Mouse (Mus musculus) limb, embryonic 14.5 days (tissue): ENCODE data around the gene Dst. TPM values are rescaled to one million over a fixed set of nuclear protein-coding genes. Genes with fewer than 3 reads are reported as not detected.
A peak's percentile ranks its signal among the peaks of the same experiment; 100 is the strongest.

ENCODE experiments used
- ATAC-seq: fragments of 200-750 bp; cut with Nextera tagmentation; 2 replicates; pipeline ENCODE4 v1.8.0; 2017; ENCODE audit warnings: low read depth, moderate number of reproducible peaks, moderate TSS enrichment; ENCODE audit not compliant: low FRiP score
- DNase-seq: peaks from one replicate; pipeline ENCODE4 v3.0.0-alpha.2; 2015; ENCODE audit warnings: low spot score
- H3K27ac ChIP-seq: fragments of 300-500 bp; sonication (generic); replicated peaks from 2 replicates; pipeline ENCODE4 v1.5.1; 2014; ENCODE audit warnings: low read depth, mild to moderate bottlenecking, low read length, moderate library complexity, mixed read lengths
- H3K27me3 ChIP-seq: fragments of 300-500 bp; sonication (generic); 2 replicates; pipeline ENCODE4 v1.6.1; 2014; ENCODE audit warnings: low read length, mixed read lengths; ENCODE audit not compliant: control insufficient read depth, insufficient read depth
- H3K36me3 ChIP-seq: fragments of 300-500 bp; sonication (generic); 2 replicates; pipeline ENCODE4 v1.6.1; 2014; ENCODE audit warnings: mild to moderate bottlenecking, low read length, moderate library complexity, mixed read lengths; ENCODE audit not compliant: control insufficient read depth, insufficient read depth
- H3K4me1 ChIP-seq: fragments of 300-500 bp; sonication (generic); 2 replicates; pipeline ENCODE4 v1.6.1; 2014; ENCODE audit warnings: antibody characterized with exemption, low read length, mixed read lengths; ENCODE audit not compliant: control insufficient read depth, insufficient read depth
- H3K4me2 ChIP-seq: fragments of 300-500 bp; sonication (generic); replicated peaks from 2 replicates; pipeline ENCODE4 v1.6.1; 2014; ENCODE audit warnings: low read depth, mild to moderate bottlenecking, low read length, moderate library complexity; ENCODE audit not compliant: severe bottlenecking
- H3K4me3 ChIP-seq: fragments of 300-500 bp; sonication (generic); replicated peaks from 2 replicates; pipeline ENCODE4 v1.5.1; 2014; ENCODE audit warnings: low read length
- H3K9ac ChIP-seq: fragments of 300-500 bp; sonication (generic); 2 replicates; pipeline ENCODE4 v1.6.1; 2014; ENCODE audit warnings: mild to moderate bottlenecking, low read depth, low read length, moderate library complexity; ENCODE audit not compliant: severe bottlenecking
- H3K9me3 ChIP-seq: fragments of 300-500 bp; sonication (generic); 2 replicates; pipeline ENCODE4 v1.6.1; 2016; ENCODE audit warnings: low read length; ENCODE audit not compliant: control insufficient read depth
- POLR2A ChIP-seq: fragments of 200-500 bp; IDR thresholded peaks from 2 replicates; pipeline ENCODE4 v1.8.0; 2012; ENCODE audit warnings: inconsistent platforms, mild to moderate bottlenecking, moderate library complexity, borderline replicate concordance; ENCODE audit not compliant: insufficient read depth, insufficient read length; ENCODE audit errors: extremely low read depth
- WGBS: fragments of 180-500 bp; shearing (Covaris S2); extraction: QIAGEN DNeasy Blood & Tissue Kit; methylation state at CpG from one replicate; pipeline ENCODE4 v1.1.7; 2014; 5-methylcytosine and 5-hydroxymethylcytosine counted together
- polyA plus RNA-seq, 2 experiments: library from polyadenylated mRNA; depleted of rRNA in 1 of 2; stranded (reverse) in 1 of 2; unstranded in 1 of 2; fragments of >200 nt; fragmentation: Nextera tagmentation in 1 of 2; extraction: Ambion mirVana in 1 of 2; gene quantifications; 2 replicates each; pipeline versions ENCODE4 v1.2.1 to v1.2.3; 2012 to 2014

The Dst gene
- polyA plus RNA-seq, 2 experiments: 34.9 to 42.5 TPM

DNA sequence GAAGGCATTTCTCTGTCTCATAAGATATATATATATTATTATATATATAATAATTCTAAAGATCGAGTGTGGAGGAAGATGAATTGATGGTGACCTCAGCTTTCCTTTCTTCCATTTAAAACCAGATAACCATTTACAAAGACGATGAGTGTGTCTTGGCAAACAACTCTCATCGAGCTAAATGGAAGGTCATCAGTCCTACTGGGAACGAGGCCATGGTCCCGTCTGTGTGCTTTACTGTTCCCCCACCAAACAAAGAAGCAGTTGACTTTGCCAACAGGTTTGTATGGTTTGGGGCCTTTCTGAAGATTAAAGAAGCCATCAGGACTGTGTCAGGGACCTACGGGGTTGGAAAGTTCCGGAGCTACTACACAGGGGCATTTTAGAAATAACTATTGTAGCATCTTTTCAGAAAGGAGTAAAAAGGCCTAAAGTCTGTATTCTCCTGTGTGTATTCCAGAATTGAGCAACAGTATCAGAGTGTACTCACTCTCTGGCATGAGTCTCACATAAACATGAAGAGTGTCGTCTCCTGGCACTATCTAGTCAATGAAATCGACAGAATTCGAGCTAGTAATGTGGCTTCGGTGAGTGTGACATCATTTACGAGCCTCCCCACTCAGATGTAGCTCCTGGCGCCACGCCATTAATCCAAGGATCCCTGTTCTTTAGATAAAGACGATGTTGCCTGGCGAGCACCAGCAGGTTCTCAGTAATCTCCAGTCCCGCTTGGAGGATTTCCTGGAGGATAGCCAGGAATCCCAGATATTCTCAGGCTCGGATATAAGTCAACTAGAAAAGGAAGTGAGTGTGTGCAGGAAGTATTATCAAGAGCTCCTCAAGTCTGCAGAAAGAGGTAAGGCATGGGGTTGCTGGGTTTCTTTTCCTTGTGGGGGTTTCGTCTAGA, 259.4 kb downstream of the Dst start:
- no peaks in the 10 kb centered on the region for H3K4me1 ChIP-seq
- H3K4me3 ChIP-seq: no peak overlapping the region
- H3K9me3 ChIP-seq: no peaks in the 10 kb centered on the region
- no peak overlapping the region for H3K9ac ChIP-seq
- H3K27me3 ChIP-seq: no peaks in the 10 kb centered on the region
- ATAC-seq (no peak), DNase-seq (peak; percentile 65)
- H3K27ac ChIP-seq: no peak overlapping the region
- no peak overlapping the region for H3K4me2 ChIP-seq
- H3K36me3 ChIP-seq: peaks cover 53% of the 10 kb centered on the region
- WGBS: 75% methylated on average over 19 of the region's 19 CpGs
- TF ChIP-seq POLR2A: no peak

DNA sequence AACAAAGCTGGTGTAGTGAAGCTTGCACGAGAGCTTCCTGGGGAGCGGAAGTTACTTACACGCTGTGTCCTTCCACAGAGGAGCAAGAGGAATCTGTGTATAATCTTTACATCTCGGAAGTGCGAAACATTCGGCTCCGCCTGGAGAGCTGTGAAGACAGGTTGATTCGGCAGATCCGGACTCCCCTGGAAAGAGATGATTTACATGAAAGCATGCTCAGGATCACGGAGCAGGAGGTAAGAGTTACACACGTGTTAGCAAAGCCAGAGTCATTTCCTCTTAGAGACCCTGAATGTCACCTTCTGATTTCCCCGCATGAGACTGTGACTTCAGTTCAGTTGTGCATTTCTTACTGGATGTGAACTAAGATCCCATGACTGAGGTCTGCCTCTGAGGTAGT, 261.1 kb downstream of the Dst start:
- DNase-seq: no peak
- no peak overlapping the region for H3K9ac ChIP-seq
- no peak for TF ChIP-seq POLR2A
- no peaks in the 10 kb centered on the region for H3K4me1 ChIP-seq
- no peaks in the 10 kb centered on the region for H3K9me3 ChIP-seq
- no peak for ATAC-seq
- H3K4me2 ChIP-seq: no peak overlapping the region
- peaks cover 68% of the 10 kb centered on the region for H3K36me3 ChIP-seq
- WGBS: 89% methylated on average over 12 of the region's 12 CpGs
- H3K4me3 ChIP-seq: no peak overlapping the region
- H3K27ac ChIP-seq: no peak overlapping the region
- no peaks in the 10 kb centered on the region for H3K27me3 ChIP-seq

DNA sequence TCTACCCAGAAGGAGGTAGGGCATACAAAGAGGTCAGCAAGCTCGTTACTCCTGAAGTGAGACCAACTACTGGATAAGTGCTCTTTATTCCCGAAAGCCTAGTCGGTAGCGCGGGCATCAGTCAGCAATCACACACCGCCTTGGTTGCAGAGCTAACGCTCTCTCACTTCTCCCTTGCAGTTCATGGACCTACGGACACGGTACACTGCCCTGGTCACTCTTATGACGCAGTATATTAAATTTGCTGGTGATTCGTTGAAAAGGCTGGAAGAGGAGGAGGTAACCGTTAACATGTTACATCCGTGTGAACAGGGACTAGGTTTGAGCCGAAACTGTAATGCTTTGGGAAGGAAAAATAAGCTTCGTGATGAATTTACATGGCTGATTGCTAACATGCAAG, 266.5 kb downstream of the Dst start:
- no peak overlapping the region for H3K4me3 ChIP-seq
- ATAC-seq: no peak
- no peak overlapping the region for H3K27ac ChIP-seq
- no peak overlapping the region for H3K4me2 ChIP-seq
- H3K9me3 ChIP-seq: no peaks in the 10 kb centered on the region
- no peaks in the 10 kb centered on the region for H3K27me3 ChIP-seq
- peaks cover 74% of the 10 kb centered on the region for H3K36me3 ChIP-seq
- WGBS: 92% methylated on average over 15 of the region's 15 CpGs
- DNase-seq: no peak
- H3K4me1 ChIP-seq: no peaks in the 10 kb centered on the region
- TF ChIP-seq POLR2A: no peak
- H3K9ac ChIP-seq: no peak overlapping the region

DNA sequence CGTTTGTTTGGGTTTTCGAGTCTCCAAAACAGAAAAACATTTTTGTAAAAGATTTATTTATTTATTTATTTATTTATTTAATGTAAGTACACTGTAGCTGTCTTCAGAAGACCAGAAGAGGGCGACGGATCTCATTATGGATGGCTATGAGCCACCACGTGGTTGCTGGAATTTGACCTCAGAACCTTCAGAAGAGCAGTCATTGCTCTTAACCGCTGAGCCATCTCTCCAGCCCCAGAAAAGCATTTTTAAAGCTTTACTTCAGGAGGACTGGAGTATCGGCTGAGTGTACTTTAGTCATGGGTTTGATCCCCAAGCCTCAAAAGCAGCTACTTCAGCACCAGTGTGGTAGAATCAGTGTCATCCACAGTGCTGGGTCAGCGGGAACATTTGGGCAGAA, 266.9 kb downstream of the Dst start:
- TF ChIP-seq POLR2A: no peak
- H3K36me3 ChIP-seq: peaks cover 70% of the 10 kb centered on the region
- 84% methylated on average over 8 of the region's 8 CpGs for WGBS
- no peaks in the 10 kb centered on the region for H3K27me3 ChIP-seq
- no peaks in the 10 kb centered on the region for H3K4me1 ChIP-seq
- H3K4me2 ChIP-seq: no peak overlapping the region
- ATAC-seq (no peak), DNase-seq (no peak)
- no peaks in the 10 kb centered on the region for H3K9me3 ChIP-seq
- no peak overlapping the region for H3K27ac ChIP-seq
- no peak overlapping the region for H3K4me3 ChIP-seq
- H3K9ac ChIP-seq: no peak overlapping the region

DNA sequence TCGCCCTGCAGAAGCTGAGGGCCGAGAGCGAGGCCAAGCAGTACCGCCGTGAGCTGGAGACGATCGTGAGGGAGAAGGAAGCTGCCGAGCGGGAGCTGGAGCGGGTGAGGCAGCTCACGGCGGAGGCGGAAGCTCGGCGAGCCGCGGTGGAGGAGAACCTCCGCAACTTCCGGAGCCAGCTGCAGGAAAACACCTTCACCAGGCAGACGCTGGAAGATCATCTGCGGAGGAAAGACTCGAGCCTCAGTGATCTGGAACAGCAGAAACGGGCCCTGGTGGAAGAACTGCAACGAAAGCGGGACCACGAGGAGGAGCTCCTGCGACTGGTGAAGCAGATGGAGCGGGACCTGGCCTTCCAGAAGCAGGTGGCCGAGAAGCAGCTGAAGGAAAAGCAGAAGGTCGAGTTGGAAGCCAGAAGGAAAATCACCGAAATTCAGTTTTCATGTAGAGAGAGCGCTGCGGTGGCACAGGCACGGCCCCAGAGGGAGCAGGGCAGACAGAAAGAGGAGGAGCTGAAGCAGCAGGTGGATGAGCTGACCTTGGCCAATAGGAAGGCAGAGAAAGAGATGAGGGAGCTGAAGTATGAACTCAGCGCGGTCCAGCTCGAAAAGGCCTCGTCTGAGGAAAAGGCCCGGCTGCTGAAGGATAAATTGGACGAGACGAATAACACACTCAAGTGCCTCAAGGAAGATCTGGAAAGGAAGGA, 270.1 kb downstream of the Dst start:
- DNase-seq (no peak), ATAC-seq (no peak)
- H3K27me3 ChIP-seq: no peaks in the 10 kb centered on the region
- H3K36me3 ChIP-seq: peaks cover 53% of the 10 kb centered on the region
- H3K9ac ChIP-seq: no peak overlapping the region
- H3K4me1 ChIP-seq: no peaks in the 10 kb centered on the region
- WGBS: 91% methylated on average over 41 of the region's 41 CpGs
- no peak overlapping the region for H3K4me3 ChIP-seq
- H3K9me3 ChIP-seq: no peaks in the 10 kb centered on the region
- no peak for TF ChIP-seq POLR2A
- no peak overlapping the region for H3K4me2 ChIP-seq
- no peak overlapping the region for H3K27ac ChIP-seq
